Mouse (Mus musculus): ENCODE data around the gene Hoxb9. TPM values are rescaled to one million over a fixed set of nuclear protein-coding genes. Genes with fewer than 3 reads are reported as not detected.

Gene Hoxb9
- polyA plus RNA-seq, 1 experiment from 2014 or later = 22.4 TPM

DNA sequence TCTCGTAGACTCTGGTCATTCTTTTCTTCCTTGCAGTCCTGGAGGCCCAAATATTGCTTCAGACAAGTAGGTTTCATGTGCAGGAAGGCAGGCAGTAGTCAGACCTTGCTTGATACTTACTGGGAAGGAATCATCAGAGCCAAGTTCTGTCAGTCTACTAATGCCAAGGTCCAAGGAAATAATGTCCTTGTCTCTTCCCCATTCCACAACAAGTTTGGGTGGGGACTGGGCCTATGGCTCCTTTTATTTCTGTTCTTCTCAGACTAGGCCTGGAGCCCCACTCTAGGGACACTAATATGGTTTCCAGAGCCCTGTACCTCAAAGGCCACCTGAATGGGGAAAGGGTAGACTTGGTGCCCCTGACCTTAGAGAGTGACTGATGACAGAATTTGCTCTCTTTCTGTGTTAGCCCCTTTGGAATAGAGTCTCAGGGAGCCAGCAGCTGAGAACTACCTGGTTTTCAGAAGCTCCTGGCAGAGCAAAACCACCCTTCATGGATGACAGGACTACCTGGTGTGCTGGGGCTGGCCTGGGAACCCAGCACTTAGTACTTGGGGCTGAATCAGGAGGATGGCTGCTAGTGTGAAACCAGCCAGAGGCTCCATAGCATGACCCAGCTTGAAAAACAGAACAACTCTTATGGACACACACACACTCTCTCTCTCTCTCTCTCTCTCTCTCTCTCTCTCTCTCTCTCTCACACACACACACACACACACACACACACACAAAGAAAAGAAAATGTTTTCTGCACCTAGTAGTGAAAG, 17.4 kb downstream of the Hoxb9 start:
- ATAC-seq (ENCODE audit: low FRiP score) = no peak
- H3K4me1 ChIP-seq (replicated peaks; ENCODE audit: control insufficient read depth, insufficient read depth, low read length) = no peaks in the 10 kb centered on the region
- 0 out of 2 replicates have a peak overlapping the region, but pooled peaks have one; percentile 39 for H3K4me3 ChIP-seq (replicated peaks; ENCODE audit: low read length)
- no peaks in the 10 kb centered on the region for H3K9me3 ChIP-seq (ENCODE audit: control insufficient read depth, low read length)
- peaks cover 98% of the 10 kb centered on the region for H3K27me3 ChIP-seq (ENCODE audit: control insufficient read depth, insufficient read depth, low read length)
- peak overlapping the region; percentile 46 for H3K4me2 ChIP-seq (replicated peaks)
- H3K36me3 ChIP-seq (replicated peaks; ENCODE audit: control insufficient read depth, insufficient read depth) = no peaks in the 10 kb centered on the region
- DNase-seq (ENCODE audit: low spot score) = no peak
- H3K27ac ChIP-seq = peak overlapping the region; percentile 70
- 12% methylated on average over 1 of the region's 1 CpGs for WGBS
- H3K9ac ChIP-seq = peak overlapping the region; percentile 34

DNA sequence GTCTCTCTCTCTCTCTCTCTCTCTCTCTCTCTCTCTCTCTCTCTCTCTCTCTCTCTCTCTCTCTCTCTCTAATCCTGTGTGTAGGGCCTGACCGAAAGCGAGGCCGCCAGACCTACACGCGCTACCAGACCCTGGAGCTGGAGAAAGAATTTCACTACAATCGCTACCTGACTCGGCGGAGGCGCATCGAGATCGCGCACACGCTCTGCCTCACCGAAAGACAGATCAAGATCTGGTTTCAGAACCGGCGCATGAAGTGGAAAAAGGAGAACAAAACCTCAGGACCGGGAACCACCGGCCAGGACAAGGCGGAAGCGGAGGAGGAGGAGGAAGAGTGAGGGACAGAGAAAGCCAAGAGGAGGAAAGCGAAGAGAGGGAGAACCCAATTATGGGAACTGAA, 18.0 kb downstream of the Hoxb9 start:
- Histone ChIP-seq H3K27ac (peak overlapping the region; percentile 70), H3K27me3 (ENCODE audit: control insufficient read depth, insufficient read depth, low read length) (peaks cover 98% of the 10 kb centered on the region), H3K9ac (peak overlapping the region; percentile 34; the same call in 1 of the 2 replicates)

DNA sequence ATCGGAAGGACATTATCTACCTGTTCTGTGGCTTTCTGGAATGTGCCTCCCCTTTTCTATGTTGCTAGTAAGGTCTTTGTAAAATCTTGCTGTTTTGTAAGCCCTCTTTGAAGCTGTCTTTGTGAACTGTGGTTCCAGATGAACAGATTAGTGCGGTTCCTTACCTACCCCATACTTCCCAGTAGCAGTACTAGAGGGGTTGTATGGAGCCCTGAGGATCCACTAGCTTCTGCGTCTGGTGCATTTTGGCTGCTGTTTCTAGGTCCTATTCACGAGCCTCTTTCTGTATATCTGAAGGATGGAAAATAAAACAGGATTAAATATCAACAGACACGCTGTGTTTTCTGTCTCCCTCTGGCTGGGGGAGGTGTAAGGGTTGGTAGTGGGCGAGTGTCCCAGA, 18.6 kb downstream of the Hoxb9 start:
- Histone ChIP-seq H3K4me3 (replicated peaks; ENCODE audit: low read length) (peak overlapping the region; percentile 10; the same call in 1 of the 2 replicates), H3K27me3 (ENCODE audit: control insufficient read depth, insufficient read depth, low read length) (peaks cover 98% of the 10 kb centered on the region), H3K4me2 (replicated peaks) (peak overlapping the region; percentile 46), H3K27ac (peak overlapping the region; percentile 51; the same call in 1 of the 2 replicates), H3K9ac (peak overlapping the region; percentile 34; the same call in 1 of the 2 replicates), H3K4me1 (replicated peaks; ENCODE audit: control insufficient read depth, insufficient read depth, low read length) (no peaks in the 10 kb centered on the region), H3K9me3 (ENCODE audit: control insufficient read depth, low read length) (no peaks in the 10 kb centered on the region), H3K36me3 (replicated peaks; ENCODE audit: control insufficient read depth, insufficient read depth) (no peaks in the 10 kb centered on the region)
- ATAC-seq (ENCODE audit: low FRiP score) (no peak), DNase-seq (ENCODE audit: low spot score) (no peak)
- 10% methylated on average over 6 of the region's 6 CpGs for WGBS

More for the DNA sequence above, 18.0 kb downstream of the Hoxb9 start:
- WGBS = 6% methylated on average over 21 of the region's 21 CpGs
- no peaks in the 10 kb centered on the region for H3K36me3 ChIP-seq (replicated peaks; ENCODE audit: control insufficient read depth, insufficient read depth)
- no peak for ATAC-seq (ENCODE audit: low FRiP score)
- peak overlapping the region; percentile 10; the same call in 1 of the 2 replicates for H3K4me3 ChIP-seq (replicated peaks; ENCODE audit: low read length)
- no peak for DNase-seq (ENCODE audit: low spot score)
- no peaks in the 10 kb centered on the region for H3K9me3 ChIP-seq (ENCODE audit: control insufficient read depth, low read length)
- peak overlapping the region; percentile 46 for H3K4me2 ChIP-seq (replicated peaks)
- H3K4me1 ChIP-seq (replicated peaks; ENCODE audit: control insufficient read depth, insufficient read depth, low read length) = no peaks in the 10 kb centered on the region

DNA sequence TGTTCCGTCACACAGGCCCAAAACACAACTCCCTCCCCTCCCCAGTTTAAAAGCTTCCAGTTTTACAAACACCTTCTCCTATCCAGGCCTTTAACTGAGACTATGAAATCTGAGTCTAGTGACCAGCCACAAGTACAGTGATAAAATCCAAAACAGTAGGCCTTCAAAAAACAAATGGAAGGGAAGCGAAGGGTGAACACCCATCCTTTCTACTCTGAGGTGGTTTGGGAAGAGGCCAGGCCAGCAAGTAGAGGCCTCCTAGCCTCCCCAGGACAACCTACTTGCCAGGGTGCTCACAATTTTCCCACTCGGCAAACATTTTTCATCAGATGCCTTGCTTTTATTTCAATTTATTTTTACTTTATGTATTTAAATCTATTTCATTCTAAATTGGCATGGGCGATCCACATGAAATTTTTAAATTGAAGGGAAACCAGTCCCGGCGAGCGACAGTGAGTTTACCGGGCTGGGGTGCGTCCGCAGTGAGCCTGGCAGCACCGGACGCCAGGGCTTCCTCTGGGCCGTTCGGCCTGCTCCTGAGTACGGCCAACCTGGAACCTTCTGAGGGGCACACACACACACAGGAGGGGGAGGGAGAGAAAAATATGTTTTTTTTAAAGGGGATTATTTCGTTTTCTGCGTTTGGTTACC, 19.6 kb downstream of the Hoxb9 start:
- no peaks in the 10 kb centered on the region for H3K9me3 ChIP-seq (ENCODE audit: control insufficient read depth, low read length)
- H3K4me3 ChIP-seq (replicated peaks; ENCODE audit: low read length) = no peak overlapping the region
- H3K9ac ChIP-seq = peak overlapping the region; percentile 9; the same call in 1 of the 2 replicates
- DNase-seq (ENCODE audit: low spot score) (no peak), ATAC-seq (ENCODE audit: low FRiP score) (no peak)
- 4% methylated on average over 17 of the region's 17 CpGs for WGBS
- H3K27me3 ChIP-seq (ENCODE audit: control insufficient read depth, insufficient read depth, low read length) = peaks cover 98% of the 10 kb centered on the region
- H3K4me2 ChIP-seq (replicated peaks) = peak overlapping the region; percentile 46
- H3K4me1 ChIP-seq (replicated peaks; ENCODE audit: control insufficient read depth, insufficient read depth, low read length) = no peaks in the 10 kb centered on the region
- H3K36me3 ChIP-seq (replicated peaks; ENCODE audit: control insufficient read depth, insufficient read depth) = no peaks in the 10 kb centered on the region
- H3K27ac ChIP-seq = peak overlapping the region; percentile 38; the same call in 1 of the 2 replicates

DNA sequence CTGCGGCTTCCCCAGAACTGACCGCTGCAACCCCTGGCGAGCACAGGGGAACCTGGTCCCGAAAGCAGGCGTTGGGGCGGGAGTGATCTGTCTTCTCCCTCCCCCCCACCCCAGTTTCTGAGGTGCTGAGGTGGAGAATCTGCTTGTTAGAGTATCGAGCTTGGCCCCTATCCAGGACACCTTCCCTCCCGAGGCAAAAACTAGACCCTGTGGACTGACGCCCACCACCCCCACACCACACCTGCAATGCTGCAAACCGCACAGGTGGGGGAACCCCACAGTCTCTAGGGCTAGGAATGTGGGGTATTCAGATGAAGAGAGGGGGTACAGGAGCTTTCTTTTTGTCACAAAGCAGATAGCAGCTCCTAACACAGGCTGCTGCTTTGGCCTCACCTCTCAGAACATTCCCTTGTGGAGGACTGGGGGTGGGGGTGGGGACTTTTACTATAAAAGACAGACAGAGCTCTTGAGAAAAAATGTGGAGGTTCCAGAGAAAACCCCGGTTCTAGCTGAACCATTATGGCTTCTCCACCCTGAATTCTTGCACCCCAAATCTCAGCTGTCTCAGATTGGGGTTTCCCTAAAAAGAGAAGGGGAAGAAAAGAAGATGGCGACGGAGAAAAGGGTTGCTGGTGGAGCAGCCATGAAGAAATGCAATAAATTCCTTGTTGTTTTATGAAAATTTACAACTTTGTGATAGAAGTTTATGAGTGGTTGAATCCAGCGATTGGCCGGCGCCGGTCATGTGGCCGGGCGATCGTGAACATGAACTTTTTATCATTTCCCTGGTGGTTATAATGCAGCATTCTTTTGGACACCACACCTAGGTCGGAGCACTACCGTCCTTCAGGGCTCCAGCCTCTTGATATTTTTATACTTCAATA, 20.7 kb downstream of the Hoxb9 start, which contains the start of gene Hoxb6:
Gene Hoxb6, plus strand, starts transcription at position 796 of the 884 bp plus-strand sequence.
- WGBS = 3% methylated on average over 22 of the region's 22 CpGs
- peak within 1 kb of the TSS; percentile 46 for H3K4me2 ChIP-seq (replicated peaks)
- peak within 1 kb of the TSS; percentile 97 for H3K9ac ChIP-seq
- H3K9me3 ChIP-seq (ENCODE audit: control insufficient read depth, low read length) = no peaks in the 10 kb centered on the region
- DNase-seq (ENCODE audit: low spot score) = no peak
- peak within 1 kb of the TSS; percentile 77 for H3K27ac ChIP-seq
- no peaks in the 10 kb centered on the region for H3K4me1 ChIP-seq (replicated peaks; ENCODE audit: control insufficient read depth, insufficient read depth, low read length)
- H3K36me3 ChIP-seq (replicated peaks; ENCODE audit: control insufficient read depth, insufficient read depth) = no peaks in the 10 kb centered on the region
- ATAC-seq (ENCODE audit: low FRiP score) = no peak
- H3K4me3 ChIP-seq (replicated peaks; ENCODE audit: low read length) = peak within 1 kb of the TSS; percentile 48
- H3K27me3 ChIP-seq (ENCODE audit: control insufficient read depth, insufficient read depth, low read length) = peaks cover 98% of the 10 kb centered on the region

DNA sequence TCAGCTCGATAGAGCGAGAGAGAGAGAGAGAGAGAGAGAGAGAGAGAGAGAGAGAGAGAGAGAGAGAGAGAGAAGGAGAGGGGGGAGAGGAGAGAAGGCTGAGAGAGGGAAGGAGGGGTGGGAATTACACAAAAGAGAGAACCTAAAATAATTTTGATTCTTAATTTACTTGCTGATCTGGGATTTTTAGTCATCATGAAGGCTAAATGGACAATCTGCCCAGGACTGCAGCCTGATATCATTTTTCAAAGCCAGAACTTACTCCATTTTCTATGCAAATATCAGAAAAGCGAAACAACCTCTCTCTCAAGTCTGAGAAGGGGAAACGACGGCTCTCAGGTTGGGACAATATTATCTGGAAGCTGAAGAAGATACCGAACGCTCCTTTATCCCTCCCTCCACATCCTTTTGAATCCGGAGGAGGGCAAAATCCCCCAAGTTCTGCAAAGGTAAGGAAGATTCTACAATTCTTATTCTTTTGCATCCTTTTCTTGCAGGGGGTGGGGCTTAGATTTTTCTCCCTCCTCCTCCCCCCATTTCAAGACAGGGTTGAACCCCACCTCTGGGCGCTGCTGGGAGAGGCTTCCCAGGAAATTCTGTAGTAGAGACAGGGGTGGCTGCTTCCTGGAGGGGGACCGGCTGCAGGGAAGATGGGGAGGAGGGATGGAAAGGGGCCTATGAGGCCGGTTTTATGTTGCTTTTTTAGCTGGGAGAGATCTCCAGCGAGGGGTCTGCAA, 21.5 kb downstream of the Hoxb9 start:
- H3K27ac ChIP-seq = peak overlapping the region; percentile 77; the same call in 1 of the 2 replicates
- DNase-seq (ENCODE audit: low spot score) (no peak), ATAC-seq (ENCODE audit: low FRiP score) (no peak)
- no peaks in the 10 kb centered on the region for H3K4me1 ChIP-seq (replicated peaks; ENCODE audit: control insufficient read depth, insufficient read depth, low read length)
- peak overlapping the region; percentile 48 for H3K4me3 ChIP-seq (replicated peaks; ENCODE audit: low read length)
- peak overlapping the region; percentile 97 for H3K9ac ChIP-seq
- H3K27me3 ChIP-seq (ENCODE audit: control insufficient read depth, insufficient read depth, low read length) = peaks cover 98% of the 10 kb centered on the region
- 4% methylated on average over 12 of the region's 12 CpGs for WGBS
- no peaks in the 10 kb centered on the region for H3K9me3 ChIP-seq (ENCODE audit: control insufficient read depth, low read length)
- no peaks in the 10 kb centered on the region for H3K36me3 ChIP-seq (replicated peaks; ENCODE audit: control insufficient read depth, insufficient read depth)
- H3K4me2 ChIP-seq (replicated peaks) = no peak overlapping the region

DNA sequence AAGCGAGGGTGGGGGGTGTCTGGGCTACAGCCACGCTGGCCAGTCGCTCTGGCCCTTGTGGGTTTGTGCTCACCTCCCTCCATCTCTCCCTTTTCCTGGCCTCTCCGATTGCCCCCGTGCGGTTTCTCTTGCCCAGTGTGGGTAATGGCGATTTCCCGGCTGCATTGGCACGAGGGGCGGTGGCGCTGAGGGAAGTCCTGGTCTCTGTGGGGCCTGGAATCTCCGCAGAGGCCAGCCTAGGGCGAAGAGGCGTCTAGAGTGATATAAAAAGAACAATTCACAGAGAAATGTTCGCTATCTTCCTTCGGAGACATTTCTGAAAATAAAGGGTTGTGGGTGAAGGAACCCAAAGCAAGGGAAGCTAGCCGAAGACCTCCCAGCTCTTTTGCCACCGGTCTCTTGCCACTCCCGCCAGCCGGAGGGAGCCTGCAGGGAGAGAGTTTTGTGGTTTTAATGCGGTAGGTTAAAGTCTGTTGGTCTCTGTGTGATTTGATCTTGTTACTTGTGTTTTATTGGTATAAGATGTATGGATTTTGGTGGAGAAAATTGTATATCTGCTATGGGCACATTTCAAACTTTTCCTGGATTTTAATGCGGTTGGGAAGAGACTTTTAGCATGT, 22.2 kb downstream of the Hoxb9 start:
- Histone ChIP-seq H3K27ac (peak overlapping the region; percentile 77; the same call in 1 of the 2 replicates), H3K9ac (peak overlapping the region; percentile 97)
- no peak for ATAC-seq (ENCODE audit: low FRiP score)

More for the DNA sequence above, 22.2 kb downstream of the Hoxb9 start:
- Histone ChIP-seq H3K36me3 (replicated peaks; ENCODE audit: control insufficient read depth, insufficient read depth) (no peaks in the 10 kb centered on the region), H3K9me3 (ENCODE audit: control insufficient read depth, low read length) (no peaks in the 10 kb centered on the region), H3K4me1 (replicated peaks; ENCODE audit: control insufficient read depth, insufficient read depth, low read length) (no peaks in the 10 kb centered on the region), H3K4me3 (replicated peaks; ENCODE audit: low read length) (peak overlapping the region; percentile 48), H3K4me2 (replicated peaks) (no peak overlapping the region), H3K27me3 (ENCODE audit: control insufficient read depth, insufficient read depth, low read length) (peaks cover 97% of the 10 kb centered on the region)
- 4% methylated on average over 22 of the region's 22 CpGs for WGBS
- no peak for DNase-seq (ENCODE audit: low spot score)
